Mouse (Mus musculus) urinary bladder, postnatal 4 days (tissue): ENCODE results near the gene Sh3rf1.

Experiments used
- DNase-seq, 2 experiments: peaks; one replicate each; pipeline ENCODE4 v3.0.0; 2021 to 2022; ENCODE audit warnings: low spot score in 2 of 2

Gene Sh3rf1

DNA sequence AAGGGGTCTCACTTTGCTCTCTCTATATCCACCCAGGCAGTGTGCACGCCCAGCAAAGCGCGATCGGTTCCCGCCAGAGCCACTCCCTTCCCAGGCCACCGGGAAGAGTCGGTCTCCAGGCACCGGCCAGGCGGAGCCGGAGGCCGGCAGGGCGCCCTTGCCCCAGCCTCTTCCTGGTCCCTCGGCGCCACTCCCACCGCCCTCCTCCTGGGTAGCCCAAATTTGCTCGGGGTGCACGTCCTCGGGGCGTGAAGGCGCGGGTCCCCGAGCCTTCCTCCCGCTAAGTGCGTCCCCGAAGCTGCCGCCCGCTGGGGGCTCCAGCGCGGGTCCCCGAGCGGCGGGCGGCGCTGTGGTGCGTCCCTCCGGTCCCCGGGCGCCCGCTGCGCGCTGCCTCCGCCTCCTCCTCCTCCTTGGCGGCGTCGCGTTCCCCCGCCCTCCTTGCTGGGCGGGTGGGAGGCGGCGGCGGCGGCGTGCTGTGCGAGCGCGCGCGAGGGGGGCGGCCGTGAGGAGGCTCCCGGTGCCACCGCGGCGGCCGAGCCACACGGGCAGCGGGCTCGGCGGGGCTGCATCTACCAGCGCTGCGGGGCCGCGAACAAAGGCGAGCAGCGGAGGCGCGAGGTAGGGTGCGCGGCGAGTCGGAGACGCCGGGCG, at the start of gene Sh3rf1:
Gene Sh3rf1, plus strand, starts transcription at position 144 of the 651 bp plus-strand sequence.
- DNase-seq: peak; percentile 76 to 81

DNA sequence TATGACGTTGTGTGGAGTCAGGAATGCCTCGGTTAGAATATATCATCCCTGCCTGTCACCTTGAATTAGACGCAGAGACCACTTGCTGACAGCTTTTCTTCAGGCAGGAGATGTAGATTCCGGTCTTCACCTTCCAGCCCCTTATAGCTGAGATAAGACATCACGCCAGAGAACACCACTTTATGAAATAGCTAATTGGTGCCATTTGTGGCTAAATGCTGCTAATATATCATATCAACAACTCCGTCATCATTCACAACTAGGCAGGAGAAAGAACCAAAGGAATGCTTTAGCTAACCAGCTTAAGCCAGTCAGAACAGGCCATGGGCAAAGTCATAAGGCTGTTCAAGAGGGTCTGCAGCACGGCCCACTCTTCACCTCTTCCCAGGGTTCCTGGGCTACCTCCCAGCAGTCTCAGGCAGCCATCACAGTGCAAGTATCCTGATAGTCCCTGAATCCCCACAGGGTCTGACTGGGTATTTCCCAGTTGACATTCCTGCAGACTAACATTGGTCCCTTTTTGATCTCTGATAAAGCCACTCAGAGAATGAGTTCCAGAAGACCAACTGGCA, 49.7 kb upstream of the Sh3rf1 start:
- DNase-seq: no peak

DNA sequence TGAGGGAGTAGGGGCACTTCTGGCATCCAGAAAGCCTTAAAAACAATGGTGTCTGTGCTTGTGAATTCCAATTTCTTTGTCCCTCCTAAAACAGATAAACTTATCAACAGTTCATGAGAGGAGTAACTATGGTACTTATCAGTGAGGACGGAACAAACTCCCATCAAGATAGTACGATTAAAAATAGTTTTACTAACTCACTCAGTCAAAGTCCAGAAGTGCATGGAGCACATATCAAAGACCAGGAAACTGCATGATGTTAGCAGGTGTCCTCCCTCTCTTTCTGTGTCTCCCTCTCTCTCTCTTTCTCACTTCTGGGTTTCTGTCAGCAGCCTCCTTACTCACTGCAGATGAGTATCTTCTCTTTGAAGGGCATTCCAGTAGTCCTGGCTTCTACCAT, 47.8 kb upstream of the Sh3rf1 start:
- no peak for DNase-seq

DNA sequence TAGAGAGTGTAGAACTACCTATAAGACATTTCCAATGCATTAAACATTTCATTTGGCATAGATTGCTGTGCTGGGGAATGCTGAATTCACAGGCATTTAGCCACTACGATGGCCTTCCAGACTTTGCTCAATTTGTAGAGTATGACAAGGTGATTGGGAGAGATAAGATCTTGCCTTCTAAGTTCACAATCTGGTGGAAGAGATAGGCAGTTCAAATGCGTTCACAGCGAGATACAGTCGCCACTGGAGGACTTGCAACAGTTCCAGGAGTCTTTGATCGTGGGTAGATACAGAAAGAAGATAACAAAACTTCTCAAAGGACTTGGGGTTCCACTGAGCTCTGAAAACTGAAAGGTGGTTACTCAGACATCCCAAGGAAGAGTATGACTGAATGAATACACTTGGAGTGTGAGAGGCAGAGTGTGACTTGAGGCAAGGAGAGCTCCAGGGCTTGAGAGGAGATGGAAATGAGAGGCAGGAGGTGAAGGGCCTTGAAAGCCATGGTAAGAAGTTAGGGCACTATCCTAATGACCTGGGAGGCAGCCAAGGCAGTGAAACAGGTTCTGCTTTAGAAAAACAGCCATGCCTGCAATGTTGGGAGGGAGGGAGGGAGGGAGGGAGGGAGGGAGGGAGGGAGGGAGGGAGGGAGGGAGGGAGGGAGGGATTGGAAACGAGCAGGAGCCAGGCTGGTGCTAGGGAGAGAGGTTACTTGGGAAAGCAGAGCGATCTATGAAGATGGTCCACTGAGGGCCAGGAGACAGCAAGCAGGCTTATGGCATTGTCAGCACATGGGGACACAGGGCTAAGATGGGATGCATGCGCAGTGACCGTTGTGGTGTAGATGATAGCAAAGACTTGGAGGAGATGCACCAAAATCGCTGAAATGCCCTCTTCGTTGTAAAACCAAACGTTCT, 45.7 kb upstream of the Sh3rf1 start:
- DNase-seq: no peak

DNA sequence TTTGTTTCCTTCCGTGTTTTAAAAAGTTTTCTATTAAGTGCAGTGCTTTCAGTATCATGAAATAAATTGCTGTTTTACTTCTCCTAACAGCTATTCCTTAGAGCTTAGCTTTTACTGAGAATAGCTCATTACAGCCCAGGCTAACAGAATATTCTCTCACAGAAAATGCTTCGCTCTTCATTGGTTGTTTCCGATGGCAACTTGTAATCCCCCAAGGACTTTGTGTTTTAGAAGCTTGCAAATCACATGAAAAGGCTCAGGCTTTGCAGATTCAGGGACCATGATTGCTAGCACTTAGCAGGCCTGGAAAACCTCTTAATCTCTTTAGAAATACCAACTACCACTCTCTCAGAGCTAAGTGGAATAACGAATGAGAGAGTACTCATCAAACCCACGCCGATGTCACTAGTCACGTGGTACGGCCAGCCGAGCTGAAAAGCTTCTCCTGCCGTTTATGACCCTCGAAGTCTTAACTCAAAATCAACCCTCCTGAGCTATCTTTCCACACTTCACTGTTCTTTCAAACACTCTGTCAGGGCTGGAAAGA, 45.0 kb upstream of the Sh3rf1 start:
- DNase-seq: no peak

DNA sequence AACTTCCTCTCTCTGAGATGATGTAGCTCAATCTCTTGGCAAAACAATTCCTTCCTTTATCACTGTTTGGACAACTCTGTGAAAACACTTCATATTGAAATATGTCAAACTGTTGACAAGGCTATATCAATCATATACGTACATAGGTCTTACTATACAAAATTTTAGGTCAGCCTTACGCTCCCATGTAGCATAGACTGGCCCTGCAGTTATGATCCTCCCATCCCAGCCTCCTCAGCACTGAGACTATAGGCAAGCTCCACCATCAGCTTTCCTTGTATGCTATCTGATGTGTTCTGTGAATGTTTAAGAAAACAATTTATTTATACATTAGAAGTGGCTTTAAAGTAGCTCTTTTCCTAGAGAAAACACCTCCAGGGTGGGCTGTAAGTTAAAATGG, 42.1 kb upstream of the Sh3rf1 start:
- DNase-seq: no peak

DNA sequence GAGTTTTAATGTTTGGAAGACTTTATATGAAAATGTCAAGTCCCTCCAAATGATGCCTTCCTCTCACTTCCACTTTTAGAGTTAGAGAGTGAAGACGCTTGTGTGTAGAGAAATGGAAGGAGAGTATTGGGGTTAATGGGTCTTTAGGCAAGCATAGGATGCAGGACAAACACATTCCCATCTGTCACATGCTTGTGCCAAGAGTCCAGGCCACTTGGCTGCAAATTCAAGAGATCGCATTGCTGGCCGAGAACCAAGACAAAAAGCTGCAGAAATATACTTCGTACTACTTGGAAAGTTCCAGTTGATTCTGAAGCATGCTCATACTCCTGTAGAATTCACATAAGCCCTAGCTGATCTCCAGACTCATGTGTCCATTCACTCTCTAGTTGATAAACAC, 41.7 kb upstream of the Sh3rf1 start:
- no peak for DNase-seq

DNA sequence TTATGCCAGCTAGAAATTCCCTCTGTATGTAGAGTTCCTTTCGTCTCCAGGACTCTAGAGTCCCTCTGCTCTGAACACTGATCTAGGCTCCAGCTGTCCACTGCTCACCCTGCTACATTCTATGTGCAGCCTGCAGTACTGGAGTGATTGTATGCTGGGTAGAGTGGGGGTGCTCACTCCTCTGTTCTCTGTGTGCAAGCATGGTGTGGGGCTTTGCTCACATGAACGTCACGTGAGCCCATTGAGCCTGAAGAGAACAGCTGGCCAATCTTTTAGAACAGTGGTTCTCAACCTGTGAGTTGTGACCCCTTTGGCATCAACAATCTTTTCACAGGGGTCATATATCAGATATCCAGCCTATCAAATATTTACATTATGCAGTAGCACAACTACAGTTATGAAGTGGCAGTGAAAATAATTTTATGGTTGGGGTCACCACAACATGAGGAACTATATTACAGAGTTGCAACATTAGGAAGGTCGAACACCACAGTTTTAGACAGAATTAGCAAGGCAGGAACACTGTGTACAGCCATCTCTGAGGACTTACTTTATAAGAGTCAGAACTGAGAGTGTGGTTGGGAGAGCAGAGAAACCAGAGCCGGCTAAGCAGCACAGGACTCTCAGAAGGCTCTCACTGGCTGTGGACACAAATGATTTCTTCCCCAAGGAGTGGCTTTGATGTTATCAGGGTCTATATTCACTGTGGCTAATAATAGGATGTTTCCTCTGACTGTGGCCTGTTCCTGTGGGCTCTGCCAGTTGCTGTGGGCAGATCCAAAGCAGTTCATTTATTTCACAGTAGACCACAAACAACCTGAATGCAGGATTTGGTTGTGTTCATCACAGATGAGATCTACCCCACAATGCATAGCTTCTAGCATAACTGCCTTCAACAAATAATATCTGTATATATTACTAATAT, 38.1 kb upstream of the Sh3rf1 start:
- DNase-seq: no peak

DNA sequence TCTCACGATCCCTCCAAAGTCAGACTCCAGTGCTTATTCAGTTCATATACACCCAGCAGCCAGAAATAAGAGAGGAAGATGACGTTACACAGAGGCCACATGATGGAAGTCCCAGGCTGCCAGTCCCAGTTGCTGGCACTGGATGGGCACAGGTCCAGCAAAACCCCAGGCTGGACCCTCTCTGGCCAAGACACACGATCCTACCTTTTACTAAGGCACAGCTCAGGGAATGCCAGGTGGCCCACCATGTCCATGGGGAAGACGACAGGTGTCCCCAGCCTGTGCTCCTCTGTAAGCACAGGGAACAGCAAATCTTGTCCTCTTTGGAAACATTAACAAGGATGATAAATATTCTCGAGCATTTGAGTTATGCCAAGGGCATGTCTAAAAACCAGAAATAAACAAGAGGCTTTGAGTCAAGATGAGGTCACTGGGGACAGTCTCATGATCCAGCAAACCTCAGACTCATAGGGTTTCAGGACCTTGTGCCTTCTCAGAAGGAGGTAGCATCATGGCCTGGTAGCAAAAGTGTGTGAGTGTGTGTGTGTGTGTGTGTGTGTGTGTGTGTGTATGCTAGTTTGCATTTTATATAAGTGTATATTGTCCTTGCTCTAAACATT, 29.3 kb upstream of the Sh3rf1 start:
- no peak for DNase-seq

DNA sequence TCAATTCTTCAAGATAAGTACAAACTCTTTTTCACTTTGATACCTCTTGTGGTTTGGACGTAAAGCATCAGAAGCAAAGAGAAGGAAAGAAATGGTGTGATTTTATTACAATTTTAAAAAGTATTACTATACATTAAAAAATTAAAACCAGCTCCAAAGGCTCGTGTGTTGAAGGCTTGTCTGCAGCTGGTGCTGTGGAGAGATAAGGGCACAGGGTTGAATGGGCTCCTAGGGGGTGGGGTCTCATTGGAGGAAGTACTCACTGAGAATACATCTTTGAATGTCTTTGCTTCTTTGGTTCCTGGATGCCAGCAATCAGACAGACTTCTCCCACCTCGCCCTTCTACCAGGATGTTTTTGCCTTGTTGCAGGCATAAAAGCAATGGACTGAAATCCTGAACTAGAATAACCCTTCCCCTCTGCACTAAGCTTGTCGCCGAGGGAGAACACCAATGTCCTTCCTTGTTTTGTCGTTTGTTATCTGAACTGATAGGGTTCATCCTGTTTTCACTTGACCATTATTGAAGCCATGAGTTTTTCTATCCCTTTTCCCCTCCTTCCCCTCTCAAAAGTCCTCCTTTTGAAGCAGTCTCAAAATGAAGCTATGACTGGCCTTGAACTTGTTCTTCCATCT, 23.3 kb upstream of the Sh3rf1 start:
- no peak for DNase-seq

DNA sequence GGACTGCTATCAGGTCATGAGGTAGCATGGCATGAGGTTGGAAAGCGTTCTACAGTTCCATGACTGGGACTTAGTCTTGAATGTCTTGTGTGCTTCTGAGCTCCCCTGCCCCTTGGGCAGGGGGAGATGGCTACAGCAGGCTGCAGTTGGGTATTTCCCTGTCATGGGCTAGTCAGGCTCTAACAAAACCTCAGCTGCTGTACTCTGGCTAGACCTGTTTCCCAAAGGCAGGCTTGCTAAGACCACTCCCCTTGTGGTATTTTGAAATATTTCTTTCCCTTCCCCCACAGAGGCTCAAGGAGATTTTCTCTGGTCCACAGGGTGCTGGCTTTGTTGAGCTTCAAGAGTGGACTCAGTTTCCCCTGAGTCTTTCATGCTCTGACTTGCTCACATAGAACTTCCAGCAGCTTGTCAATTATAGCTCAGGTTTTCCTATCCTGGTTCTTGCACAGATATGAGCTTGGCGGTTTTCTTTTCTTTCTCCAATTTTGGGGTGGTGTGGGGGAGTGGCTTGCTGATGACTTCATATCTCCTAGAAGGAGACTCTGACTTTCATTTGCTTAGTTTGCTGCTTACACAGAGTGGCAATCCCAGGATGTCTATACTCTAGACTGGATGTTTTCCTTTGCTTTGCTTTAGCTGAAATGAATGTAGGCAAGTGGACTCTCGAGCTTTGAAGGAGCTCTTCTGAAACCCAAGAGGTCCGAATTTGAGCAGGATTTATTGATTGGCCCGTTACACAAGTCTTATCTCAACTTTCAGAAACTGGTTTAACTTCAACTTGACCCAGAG, 20.4 kb upstream of the Sh3rf1 start:
- no peak for DNase-seq

DNA sequence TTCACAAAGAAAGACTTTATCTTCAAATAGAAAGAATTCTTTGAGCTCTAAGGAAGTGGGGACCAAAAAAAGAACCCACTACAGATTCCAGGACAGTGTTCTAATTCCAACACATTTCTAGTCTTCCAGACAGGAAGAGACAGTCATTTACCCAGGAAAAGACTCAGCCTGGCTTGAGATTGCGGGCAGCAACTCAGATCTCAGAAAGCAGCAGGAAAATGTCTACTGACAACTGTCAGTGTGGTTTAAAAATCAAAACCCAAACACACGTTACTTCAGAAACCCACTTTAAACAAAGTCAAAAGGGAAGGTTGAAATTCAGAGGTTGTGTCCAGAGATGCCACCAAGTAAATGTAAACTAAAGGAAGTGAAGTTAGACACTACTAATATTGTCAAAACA, 16.8 kb upstream of the Sh3rf1 start:
- no peak for DNase-seq

DNA sequence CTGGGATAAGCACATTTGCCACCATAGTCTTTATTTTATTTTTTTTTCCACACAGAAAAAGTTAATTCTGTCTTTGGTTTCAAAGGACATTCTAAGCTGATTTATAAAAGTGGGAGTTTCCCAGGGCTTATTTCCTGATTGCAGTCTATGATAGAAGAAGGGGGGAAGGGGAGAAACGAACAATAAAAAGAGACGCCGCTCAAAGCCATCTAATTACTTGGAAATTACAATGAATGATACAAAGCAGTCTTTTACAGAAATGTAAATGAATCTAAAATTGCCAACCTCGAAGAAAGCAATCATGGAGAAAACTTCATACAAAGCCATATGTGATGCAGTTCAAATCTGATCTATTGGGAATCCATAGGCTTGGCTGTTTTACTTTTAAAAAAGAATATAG, 16.0 kb upstream of the Sh3rf1 start:
- no peak for DNase-seq

DNA sequence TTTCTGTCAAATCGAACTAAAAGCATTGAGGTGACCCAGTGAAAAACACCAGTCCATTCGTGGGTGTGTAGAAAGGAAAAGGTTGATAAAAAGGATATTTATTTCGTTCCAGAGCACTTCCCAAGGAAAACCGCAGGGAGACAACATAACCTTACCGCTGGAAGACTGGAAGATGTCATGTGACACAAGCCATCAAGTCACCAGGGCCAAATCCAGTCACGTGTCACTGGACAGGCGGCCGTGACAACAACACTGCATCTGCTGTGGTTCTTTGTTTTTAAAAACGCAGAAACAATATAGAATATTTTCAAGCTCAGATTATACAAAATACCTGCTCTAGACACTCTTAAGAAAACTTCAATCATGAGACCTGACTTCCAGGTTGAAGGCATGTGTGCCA, 15.0 kb upstream of the Sh3rf1 start:
- no peak for DNase-seq

DNA sequence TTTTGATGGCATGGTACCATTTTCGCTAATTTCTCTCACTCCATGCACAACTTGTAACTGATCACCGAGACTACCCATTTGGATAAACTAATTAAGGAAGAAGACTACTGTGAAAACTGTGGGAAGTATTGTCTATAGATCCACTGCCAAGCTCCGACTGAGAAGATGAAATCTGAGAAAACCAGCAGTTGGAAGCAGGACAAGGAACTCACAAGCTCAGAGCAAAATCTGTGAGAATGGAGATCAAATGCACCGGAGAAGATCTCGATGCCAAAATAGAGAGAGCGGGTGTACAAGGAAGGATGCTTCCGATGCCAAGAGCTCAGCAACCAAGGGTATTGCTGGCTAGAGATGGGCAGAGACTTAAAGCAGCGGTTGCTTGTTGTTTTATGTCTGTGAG, 12.8 kb upstream of the Sh3rf1 start:
- DNase-seq: no peak

DNA sequence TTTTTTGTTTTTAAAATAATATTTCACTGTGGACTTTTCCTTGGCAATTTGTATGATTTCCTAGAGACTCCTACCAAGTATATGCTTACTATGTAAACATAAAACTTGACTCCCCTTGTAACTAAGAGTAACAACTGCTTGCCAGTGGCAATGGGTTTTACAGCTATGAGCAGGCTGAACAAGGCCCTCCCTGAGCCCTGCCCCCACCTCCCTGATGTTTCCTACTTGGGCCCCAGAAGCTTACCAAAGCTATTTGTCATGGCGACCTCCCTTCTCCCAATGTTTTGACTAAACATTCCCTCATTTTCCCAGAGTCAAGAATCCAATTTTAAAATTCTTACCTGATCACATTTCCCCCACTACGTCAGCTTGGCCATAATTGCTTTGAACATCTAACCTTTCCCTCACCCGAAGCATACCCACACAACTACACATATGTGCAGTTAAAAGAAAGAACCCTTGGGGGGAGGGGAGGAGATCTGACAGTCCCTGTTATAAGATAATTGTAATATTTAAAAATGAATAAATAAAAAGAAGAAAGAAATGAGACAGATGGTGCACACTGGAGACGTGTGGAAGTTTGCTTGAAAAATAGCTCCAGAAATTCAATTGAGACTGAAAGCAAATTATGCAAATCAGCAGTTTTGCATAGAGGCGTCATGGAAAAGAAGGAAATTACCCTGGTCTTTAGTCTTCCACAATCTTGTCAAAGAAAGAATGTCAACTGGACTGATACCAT, 8.4 kb upstream of the Sh3rf1 start:
- DNase-seq: no peak

DNA sequence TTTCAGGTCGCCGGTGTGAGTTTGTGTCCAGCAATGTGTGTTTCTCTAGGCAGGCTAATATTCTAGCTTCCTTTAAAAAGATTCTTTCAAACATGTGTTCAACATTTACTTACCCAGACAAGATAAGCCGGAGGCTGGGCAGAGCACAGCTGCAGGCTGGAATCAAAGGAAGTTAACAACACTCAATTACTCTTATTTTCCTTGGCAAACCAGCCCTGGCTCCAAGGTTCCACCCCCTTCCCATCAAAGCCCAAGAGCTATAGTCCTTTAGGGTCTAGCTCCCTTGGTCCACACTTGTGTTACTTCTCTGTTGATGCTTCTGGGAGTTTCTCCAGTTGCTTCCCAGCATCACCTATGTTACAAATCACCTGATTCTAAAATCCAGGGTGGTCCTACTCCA, 6.7 kb upstream of the Sh3rf1 start:
- DNase-seq: no peak

DNA sequence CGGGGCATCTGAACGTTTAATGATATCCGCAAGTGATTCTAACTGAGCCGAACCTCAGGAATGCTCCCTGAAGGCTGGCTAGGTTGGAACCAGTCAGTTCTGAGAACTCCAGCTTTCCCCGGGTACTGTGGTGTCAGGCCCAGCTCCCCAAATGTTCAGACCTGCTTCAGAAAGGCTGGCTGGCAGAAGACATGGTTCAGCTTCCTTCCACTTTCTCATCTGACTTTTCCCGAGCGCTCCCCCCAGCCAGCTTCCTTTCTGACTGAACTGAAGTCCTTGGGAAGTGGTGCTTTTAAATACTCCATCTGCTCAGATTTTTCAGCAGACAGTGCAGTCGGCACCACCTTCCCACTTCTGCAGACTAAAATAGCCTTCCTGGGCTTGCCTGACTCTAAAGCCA, 6.2 kb upstream of the Sh3rf1 start:
- no peak for DNase-seq

DNA sequence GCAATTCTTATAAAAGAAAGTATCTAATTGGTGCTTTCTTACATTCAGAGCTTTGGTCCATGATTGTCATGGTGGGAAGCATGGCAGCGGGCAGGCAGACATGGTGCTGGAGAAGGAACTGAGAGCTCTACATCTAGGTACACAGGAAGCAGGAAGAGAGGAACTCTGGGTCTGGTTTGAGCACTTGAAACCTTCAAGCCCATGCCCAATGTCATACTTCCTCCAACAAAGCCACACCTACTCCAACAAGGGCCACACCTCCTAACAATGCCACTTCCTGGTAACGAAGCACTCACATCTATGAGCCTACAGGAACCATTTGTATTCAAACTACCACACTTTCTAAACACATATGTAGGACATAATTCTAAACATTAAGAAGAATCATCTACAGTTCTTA, 5.2 kb upstream of the Sh3rf1 start:
- no peak for DNase-seq
